Mouse (Mus musculus) stomach, postnatal 0 days (tissue): ENCODE data around the gene Rasgrp2.

Experiments used
- CTCF ChIP-seq: IDR thresholded peaks from 2 replicates; pipeline ENCODE4 v1.5.1; 2016; ENCODE audit warnings: antibody characterized with exemption, low read depth, mild to moderate bottlenecking, moderate library complexity
- EP300 ChIP-seq: optimal IDR thresholded peaks from 2 replicates; pipeline ENCODE3; 2016; ENCODE audit warnings: antibody characterized with exemption

DNA sequence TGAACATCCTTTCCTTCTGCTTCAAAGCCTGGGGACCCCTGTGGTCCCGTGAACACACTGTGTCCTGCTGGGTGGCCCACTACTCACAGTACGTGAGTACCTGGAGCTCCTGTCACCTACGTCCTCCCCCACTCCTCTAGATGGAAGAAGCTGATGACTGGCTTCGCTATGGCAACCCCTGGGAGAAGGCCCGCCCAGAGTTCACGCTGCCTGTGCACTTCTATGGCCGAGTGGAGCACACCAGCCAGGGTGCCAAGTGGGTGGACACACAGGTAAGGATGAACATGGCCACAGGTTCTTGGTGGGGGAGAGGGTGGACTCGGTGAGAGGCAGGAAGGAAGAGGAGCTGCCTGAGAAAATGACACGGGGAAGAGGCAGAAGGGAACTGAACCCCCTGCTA lies 12.9 kb upstream of the Rasgrp2 start:
- no peak for TF ChIP-seq CTCF
- no peak for TF ChIP-seq EP300
